Mouse (Mus musculus) testis, adult 2 months (tissue): ENCODE results near the gene Tcfl5.

Experiments
- CTCF ChIP-seq: fragments of 200-500 bp; IDR thresholded peaks from 2 replicates; pipeline ENCODE4 v1.5.1; 2012; ENCODE audit warnings: low read depth, mild to moderate bottlenecking, inconsistent platforms, low read length, moderate library complexity; ENCODE audit not compliant: control insufficient read depth, insufficient read depth, insufficient replicate concordance
- POLR2A ChIP-seq: fragments of 200-500 bp; IDR thresholded peaks from 2 replicates; pipeline ENCODE4 v1.6.1; 2012; ENCODE audit warnings: low read depth, mild to moderate bottlenecking, inconsistent platforms, low read length, moderate library complexity; ENCODE audit not compliant: control insufficient read depth

DNA sequence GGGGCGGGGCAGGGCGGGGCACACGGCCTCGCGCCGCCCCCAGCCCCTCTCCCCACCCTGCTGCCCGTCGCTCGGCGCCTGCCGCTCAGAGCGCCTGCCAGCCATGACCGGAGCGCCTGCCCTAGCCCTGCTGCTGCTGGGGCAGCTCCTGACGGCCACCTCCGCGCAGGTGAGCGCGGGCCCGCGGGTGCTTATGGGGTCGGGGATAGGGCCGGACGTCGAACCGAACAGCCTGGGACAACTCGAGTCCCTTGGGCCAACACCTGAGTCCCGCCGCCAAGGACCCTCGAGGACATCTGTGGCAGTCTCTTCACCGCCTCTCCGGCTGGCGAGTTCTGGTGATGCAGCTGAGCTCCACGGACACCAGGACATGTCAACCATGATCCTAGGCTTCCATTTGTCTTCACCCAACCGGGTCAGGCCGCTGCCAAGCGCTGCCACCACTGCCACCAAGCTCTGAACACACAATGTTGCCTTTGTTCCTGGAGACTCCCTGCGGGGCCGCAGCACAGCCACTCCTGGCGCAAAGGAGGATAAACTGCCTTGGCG, 44.3 kb downstream of the Tcfl5 start:
- TF ChIP-seq CTCF (no peak), POLR2A (no peak)
